22 mouse cellular contexts compared by ENCODE assay signal in genomic region chr9:32489315-32489714, GRCm38 (mm10). TPM values are rescaled to one million over a fixed set of nuclear protein-coding genes. Genes with fewer than 3 reads are reported as not detected.
DNase-seq lines count a peak whose midpoint lies in the region; ATAC-seq and TF ChIP-seq lines count a peak whose summit lies in the region.
"Had no signal": no experiment of that assay in that cellular context is flagged by ENCODE, and none has a peak within 500 bp of the region (broad histone marks: within the 10 kb centered on the region; RNA-seq: fewer than 3 reads in every experiment).

No protein-coding gene starts in this region.

- DNase-seq in forebrain, postnatal 0 days: peak; percentile 22
- DNase-seq in thymus, postnatal 4 days: peak; percentile 44
- DNase-seq in thymus, postnatal 25 days: no peak
- DNase-seq in cerebellum, adult 18-20 months: no peak
- DNase-seq in liver: no peak
- DNase-seq: adrenal gland, postnatal 14 days; cerebellum, postnatal 10 days; gastrocnemius, postnatal 10 days; kidney, adult 18-20 months; layer of hippocampus, adult 9-11 months; right cerebral cortex, postnatal 14 days had no signal

- no peaks in the 10 kb centered on the region for H3K36me3 ChIP-seq in forebrain, postnatal 0 days (ENCODE audit: insufficient read depth)
- no peaks in the 10 kb centered on the region for H3K36me3 ChIP-seq in forebrain, embryonic 12.5 days (replicated peaks)
- H3K36me3 ChIP-seq: embryonic facial prominence, embryonic 13.5 days; heart, embryonic 10.5 days; hindbrain, embryonic 10.5 days; midbrain, embryonic 12.5 days; neural tube, embryonic 12.5 days had no signal

- no peak overlapping the region for H3K9ac ChIP-seq in forebrain, postnatal 0 days
- no peak overlapping the region for H3K9ac ChIP-seq in forebrain, embryonic 12.5 days
- H3K9ac ChIP-seq: embryonic facial prominence, embryonic 13.5 days; forebrain, embryonic 13.5 days; midbrain, embryonic 12.5 days; neural tube, embryonic 12.5 days had no signal

- no peaks in the 10 kb centered on the region for H3K4me1 ChIP-seq in forebrain, postnatal 0 days (ENCODE audit: insufficient read depth)
- H3K4me1 ChIP-seq in forebrain, embryonic 12.5 days: no peaks in the 10 kb centered on the region
- H3K4me1 ChIP-seq: forebrain, embryonic 13.5 days; midbrain, embryonic 12.5 days; neural tube, embryonic 12.5 days had no signal

- no peaks in the 10 kb centered on the region for H3K9me3 ChIP-seq in forebrain, postnatal 0 days (ENCODE audit: low read length)
- no peaks in the 10 kb centered on the region for H3K9me3 ChIP-seq in forebrain, embryonic 12.5 days
- H3K9me3 ChIP-seq: embryonic facial prominence, embryonic 13.5 days; forebrain, embryonic 13.5 days; heart, embryonic 10.5 days; hindbrain, embryonic 10.5 days; midbrain, embryonic 12.5 days; neural tube, embryonic 12.5 days had no signal

- no peak overlapping the region for H3K4me3 ChIP-seq in forebrain, postnatal 0 days (ENCODE audit: low read depth, low read length)
- no peak overlapping the region for H3K4me3 ChIP-seq in forebrain, embryonic 12.5 days (replicated peaks)
- H3K4me3 ChIP-seq: embryonic facial prominence, embryonic 13.5 days; erythroblast, embryonic 14.5 days; forebrain, embryonic 13.5 days; heart, embryonic 10.5 days; hindbrain, embryonic 10.5 days; left cerebral cortex, adult 2 months; midbrain, embryonic 12.5 days; neural tube, embryonic 12.5 days had no signal

- peak; percentile 47; the same call in 1 of the 2 replicates for ATAC-seq in forebrain, postnatal 0 days
- no peak for ATAC-seq in forebrain, embryonic 12.5 days (ENCODE audit: low FRiP score)
- peak; percentile 30 to 34; a peak in 1 of 4 replicates for ATAC-seq in hematopoietic stem cell, adult 5-6 weeks (replicated peaks in 1 of 2; ENCODE audit: insufficient read depth in 1 of 2, low FRiP score in 2 of 2, low TSS enrichment in 1 of 2, low read depth in 1 of 2, poor library complexity in 2 of 2, severe bottlenecking in 2 of 2)
- ATAC-seq: forebrain, embryonic 13.5 days; inflammation-experienced regulatory T-cells, adult 6 months had no signal

- TF ChIP-seq CTCF in forebrain, postnatal 0 days (IDR thresholded peaks at IDR 0.05; ENCODE audit: low read depth): no peak

- 56% methylated on average over 4 of the region's 4 CpGs for WGBS in forebrain, postnatal 0 days
- WGBS in forebrain, embryonic 12.5 days: 68% methylated on average over 4 of the region's 4 CpGs

- no peak overlapping the region for H3K27ac ChIP-seq in forebrain, postnatal 0 days (ENCODE audit: low read depth, low read length)
- H3K27ac ChIP-seq in forebrain, embryonic 12.5 days: no peak overlapping the region
- H3K27ac ChIP-seq: embryonic facial prominence, embryonic 13.5 days; forebrain, embryonic 13.5 days; heart, embryonic 10.5 days; hindbrain, embryonic 10.5 days; left cerebral cortex, adult 2 months; midbrain, embryonic 12.5 days; neural tube, embryonic 12.5 days had no signal

- H3K27me3 ChIP-seq in forebrain, postnatal 0 days (ENCODE audit: insufficient read depth, low read length): no peaks in the 10 kb centered on the region
- peaks cover 4% of the 10 kb centered on the region; the same call in 1 of the 2 replicates for H3K27me3 ChIP-seq in forebrain, embryonic 12.5 days
- H3K27me3 ChIP-seq: embryonic facial prominence, embryonic 13.5 days; forebrain, embryonic 13.5 days; midbrain, embryonic 12.5 days; neural tube, embryonic 12.5 days had no signal

- no peak overlapping the region for H3K4me2 ChIP-seq in forebrain, postnatal 0 days (ENCODE audit: low read depth)
- H3K4me2 ChIP-seq in forebrain, embryonic 12.5 days: no peak overlapping the region
- H3K4me2 ChIP-seq: embryonic facial prominence, embryonic 13.5 days; forebrain, embryonic 13.5 days; midbrain, embryonic 12.5 days; neural tube, embryonic 12.5 days had no signal

RNA-seq across cellular contexts. Expression of gene Fli1, which starts 53.3 kb away (rescaled TPM):
- 6.2 and 7.0 TPM in 2 replicates for total RNA-seq in forebrain, postnatal 0 days (2014; rRNA removed)
- polyA plus RNA-seq in forebrain, postnatal 0 days (2015; fragmentation: Nextera tagmentation; extraction: Ambion mirVana): 5.7 and 6.8 TPM in 2 replicates
- polyA plus RNA-seq in forebrain, embryonic 12.5 days (2016; fragmentation: Nextera tagmentation; extraction: Ambion mirVana): 9.4 and 9.8 TPM in 2 replicates
- 112 and 123 TPM in 2 replicates for total RNA-seq in hematopoietic stem cell, adult 5-6 weeks (2017)

Comparison
In these comparisons a context has a peak if more than half of its experiments do, and no peak if none do; other contexts are left out.
1. DNase-seq: peak in forebrain, postnatal 0 days (single experiment) and thymus, postnatal 4 days (single experiment); none in thymus, postnatal 25 days (single experiment), cerebellum, adult 18-20 months (0 of 2) and liver (single experiment).
2. RNA of gene Fli1, which starts 53.3 kb away (total RNA-seq): 112 to 123 TPM in hematopoietic stem cell, adult 5-6 weeks; 6.2 to 7.0 TPM in forebrain, postnatal 0 days; every median in the first group is over 10 times any median in the second.